In genomic region chr5:98854627-98855564, GRCm38 (mm10) we compare ENCODE assay signal across 8 mouse cellular contexts. TPM values are rescaled to one million over a fixed set of nuclear protein-coding genes. Genes with fewer than 3 reads are reported as not detected.
DNase-seq lines count a peak whose midpoint lies in the region; ATAC-seq and TF ChIP-seq lines count a peak whose summit lies in the region.
"Had no signal": no experiment of that assay in that cellular context is flagged by ENCODE, and none has a peak within 500 bp of the region (broad histone marks: within the 10 kb centered on the region; RNA-seq: fewer than 3 reads in every experiment).

No protein-coding gene starts in this region.

- TF ChIP-seq POLR2A in spleen, adult 2 months (IDR thresholded peaks at IDR 0.05; ENCODE audit: low read depth, low read length) = no peak

- 5% methylated on average over 74 of the region's 75 CpGs for WGBS in spleen, adult 2 months
- under 1% methylated on average over 75 of the region's 75 CpGs for WGBS in embryonic facial prominence, embryonic 12.5 days
- WGBS in hindbrain, embryonic 10.5 days = under 1% methylated on average over 75 of the region's 75 CpGs
- under 1% methylated on average over 74 of the region's 75 CpGs for WGBS in limb, embryonic 13.5 days
- WGBS in midbrain, embryonic 15.5 days = under 1% methylated on average over 71 of the region's 75 CpGs

- H3K4me2 ChIP-seq in embryonic facial prominence, embryonic 12.5 days (replicated peaks) = peak overlapping the region; percentile 98
- peak overlapping the region; percentile 99 for H3K4me2 ChIP-seq in limb, embryonic 13.5 days (replicated peaks)
- H3K4me2 ChIP-seq in midbrain, embryonic 15.5 days = peak overlapping the region; percentile 99

- ATAC-seq in embryonic facial prominence, embryonic 12.5 days (ENCODE audit: insufficient number of reproducible peaks, insufficient read depth, low FRiP score, low TSS enrichment) = peak; percentile 73
- peak; percentile 69 for ATAC-seq in limb, embryonic 13.5 days (ENCODE audit: low FRiP score, low read depth)
- ATAC-seq in midbrain, embryonic 15.5 days (replicated peaks) = peak; percentile 77

- H3K27ac ChIP-seq in spleen, adult 2 months (ENCODE audit: insufficient read depth, low read length) = no peak overlapping the region
- no peak overlapping the region for H3K27ac ChIP-seq in embryonic facial prominence, embryonic 12.5 days
- peak overlapping the region; percentile 62 for H3K27ac ChIP-seq in hindbrain, embryonic 10.5 days
- no peak overlapping the region for H3K27ac ChIP-seq in limb, embryonic 13.5 days
- no peak overlapping the region for H3K27ac ChIP-seq in midbrain, embryonic 15.5 days

- H3K9ac ChIP-seq in embryonic facial prominence, embryonic 12.5 days = peak overlapping the region; percentile 56
- H3K9ac ChIP-seq in limb, embryonic 13.5 days = peak overlapping the region; percentile 70
- peak overlapping the region; percentile 63 for H3K9ac ChIP-seq in midbrain, embryonic 15.5 days

- H3K4me1 ChIP-seq in spleen, adult 2 months (ENCODE audit: control insufficient read depth, insufficient read depth, insufficient read length) = no peaks in the 10 kb centered on the region
- H3K4me1 ChIP-seq in embryonic facial prominence, embryonic 12.5 days = peaks cover 16% of the 10 kb centered on the region; the same call in 1 of the 2 replicates
- peaks cover 24% of the 10 kb centered on the region for H3K4me1 ChIP-seq in hindbrain, embryonic 10.5 days (replicated peaks)
- H3K4me1 ChIP-seq in limb, embryonic 13.5 days = peaks cover 14% of the 10 kb centered on the region
- peaks cover 17% of the 10 kb centered on the region for H3K4me1 ChIP-seq in midbrain, embryonic 15.5 days
- H3K4me1 ChIP-seq: megakaryocyte, embryonic 14.5 days had no signal

- TF ChIP-seq CTCF in spleen, adult 2 months (IDR thresholded peaks at IDR 0.05; ENCODE audit: extremely low read depth, insufficient read depth, insufficient read length, insufficient replicate concordance) = no peak

- no peaks in the 10 kb centered on the region for H3K9me3 ChIP-seq in embryonic facial prominence, embryonic 12.5 days
- no peaks in the 10 kb centered on the region for H3K9me3 ChIP-seq in hindbrain, embryonic 10.5 days
- no peaks in the 10 kb centered on the region for H3K9me3 ChIP-seq in limb, embryonic 13.5 days
- H3K9me3 ChIP-seq in midbrain, embryonic 15.5 days = no peaks in the 10 kb centered on the region

- H3K27me3 ChIP-seq in spleen, adult 2 months (ENCODE audit: control insufficient read depth, insufficient read depth, low read length) = peaks cover 7% of the 10 kb centered on the region; the same call in 1 of the 2 replicates
- peaks cover 42% of the 10 kb centered on the region for H3K27me3 ChIP-seq in embryonic facial prominence, embryonic 12.5 days
- H3K27me3 ChIP-seq in hindbrain, embryonic 10.5 days (ENCODE audit: insufficient read depth, poor library complexity, severe bottlenecking) = peaks cover 64% of the 10 kb centered on the region
- peaks cover 58% of the 10 kb centered on the region for H3K27me3 ChIP-seq in limb, embryonic 13.5 days
- peaks cover 35% of the 10 kb centered on the region for H3K27me3 ChIP-seq in midbrain, embryonic 15.5 days (replicated peaks)

- H3K36me3 ChIP-seq in spleen, adult 2 months (ENCODE audit: control insufficient read depth, insufficient read depth, low read length) = no peaks in the 10 kb centered on the region
- no peaks in the 10 kb centered on the region for H3K36me3 ChIP-seq in embryonic facial prominence, embryonic 12.5 days
- H3K36me3 ChIP-seq in hindbrain, embryonic 10.5 days = no peaks in the 10 kb centered on the region
- H3K36me3 ChIP-seq in limb, embryonic 13.5 days = no peaks in the 10 kb centered on the region
- no peaks in the 10 kb centered on the region for H3K36me3 ChIP-seq in midbrain, embryonic 15.5 days (replicated peaks)

- DNase-seq in spleen, adult 2 months (ENCODE audit: low read depth in 1 of 2, low spot score in 2 of 2) = no peak
- DNase-seq in spleen, adult 12 weeks (ENCODE audit: low spot score) = no peak
- DNase-seq in hindbrain, embryonic 10.5 days (ENCODE audit: low spot score) = peak; percentile 54
- no peak for DNase-seq in spleen, postnatal 36 days (ENCODE audit: low spot score in 2 of 2)

- H3K4me3 ChIP-seq in spleen, adult 2 months (ENCODE audit: extremely low read depth, insufficient read depth, insufficient read length) = peak overlapping the region; percentile 8; the same call in 1 of the 2 replicates
- peak overlapping the region; percentile 56 for H3K4me3 ChIP-seq in embryonic facial prominence, embryonic 12.5 days
- peak overlapping the region; percentile 70 for H3K4me3 ChIP-seq in hindbrain, embryonic 10.5 days
- peak overlapping the region; percentile 62 for H3K4me3 ChIP-seq in limb, embryonic 13.5 days
- H3K4me3 ChIP-seq in midbrain, embryonic 15.5 days = peak overlapping the region; percentile 60
- H3K4me3 ChIP-seq: megakaryocyte, embryonic 14.5 days had no signal

RNA-seq across cellular contexts. Expression of gene Bmp3, which starts 0.7 kb away (rescaled TPM):
- 1.2 and 1.3 TPM in 2 replicates for polyA plus RNA-seq in spleen, adult 2 months (2012; rRNA removed)
- polyA plus RNA-seq in embryonic facial prominence, embryonic 12.5 days (2016; fragmentation: Nextera tagmentation; extraction: Ambion mirVana) = 3.4 and 4.3 TPM in 2 replicates
- 0.63 and 0.70 TPM in 2 replicates for polyA plus RNA-seq in hindbrain, embryonic 10.5 days (2016; fragmentation: Nextera tagmentation; extraction: Ambion mirVana)
- 3.0 and 3.3 TPM in 2 replicates for polyA plus RNA-seq in limb, embryonic 13.5 days (2015; fragmentation: Nextera tagmentation; extraction: Ambion mirVana)
- polyA plus RNA-seq in midbrain, embryonic 15.5 days (2015; fragmentation: Nextera tagmentation; extraction: Ambion mirVana) = 1.2 and 1.3 TPM in 2 replicates

Comparison
In these comparisons a context has a peak if more than half of its experiments do, and no peak if none do; other contexts are left out.
1. H3K4me3 ChIP-seq: peak in every context shown above with its lines; median percentile 70 in hindbrain, embryonic 10.5 days; 62 in limb, embryonic 13.5 days; 60 in midbrain, embryonic 15.5 days; 56 in embryonic facial prominence, embryonic 12.5 days; 8 in spleen, adult 2 months.